Mouse (Mus musculus): ENCODE measurements at regions not wholly inside any gene's neighbourhood (a gene's known extent, or its start where the extent isn't known, plus 50 kb on each side); places are given as distances from the start of the nearest gene placed in this dataset.

GRCm38 (mm10) chr13:52037218-52037617, 190.7 kb downstream of the Gadd45g start:
- no peak overlapping the region for H3K9ac ChIP-seq (ENCODE audit: low read depth, low read length)
- no peak overlapping the region for H3K4me2 ChIP-seq (ENCODE audit: low read length)
- peaks cover 22% of the 10 kb centered on the region for H3K4me1 ChIP-seq (ENCODE audit: control insufficient read depth, insufficient read depth, low read depth, low read length)
- H3K27ac ChIP-seq (ENCODE audit: low read depth, low read length): no peak overlapping the region
- 44% methylated on average over 13 of the region's 13 CpGs for WGBS
- H3K4me3 ChIP-seq (ENCODE audit: low read length): no peak overlapping the region
- no peaks in the 10 kb centered on the region for H3K36me3 ChIP-seq (ENCODE audit: control insufficient read depth, insufficient read depth, low read length)
- no peaks in the 10 kb centered on the region for H3K27me3 ChIP-seq (replicated peaks; ENCODE audit: control insufficient read depth, insufficient read depth, low read length)
- ATAC-seq: no peak
- H3K9me3 ChIP-seq (ENCODE audit: control insufficient read depth, low read length): no peaks in the 10 kb centered on the region

GRCm38 (mm10) chr13:52041467-52042421, 195.3 kb downstream of the Gadd45g start:
- Histone ChIP-seq H3K9ac (ENCODE audit: low read depth, low read length) (no peak overlapping the region), H3K4me1 (ENCODE audit: control insufficient read depth, insufficient read depth, low read depth, low read length) (peaks cover 26% of the 10 kb centered on the region), H3K9me3 (ENCODE audit: control insufficient read depth, low read length) (no peaks in the 10 kb centered on the region), H3K4me3 (ENCODE audit: low read length) (no peak overlapping the region), H3K27me3 (replicated peaks; ENCODE audit: control insufficient read depth, insufficient read depth, low read length) (no peaks in the 10 kb centered on the region), H3K4me2 (ENCODE audit: low read length) (peak overlapping the region; percentile 6; the same call in 1 of the 2 replicates), H3K36me3 (ENCODE audit: control insufficient read depth, insufficient read depth, low read length) (no peaks in the 10 kb centered on the region), H3K27ac (ENCODE audit: low read depth, low read length) (peak overlapping the region; percentile 41)
- 29% methylated on average over 15 of the region's 15 CpGs for WGBS
- ATAC-seq: peak; percentile 54

- no peak overlapping the region for H3K4me3 ChIP-seq (ENCODE audit: low read length)
- no peak overlapping the region for H3K27ac ChIP-seq (ENCODE audit: low read depth, low read length)
- 98% methylated on average over 3 of the region's 3 CpGs for WGBS
- peaks cover 21% of the 10 kb centered on the region for H3K4me1 ChIP-seq (ENCODE audit: control insufficient read depth, insufficient read depth, low read depth, low read length)
- no peaks in the 10 kb centered on the region for H3K36me3 ChIP-seq (ENCODE audit: control insufficient read depth, insufficient read depth, low read length)
- H3K9ac ChIP-seq (ENCODE audit: low read depth, low read length): no peak overlapping the region
- no peak for ATAC-seq
- no peaks in the 10 kb centered on the region for H3K27me3 ChIP-seq (replicated peaks; ENCODE audit: control insufficient read depth, insufficient read depth, low read length)
- no peak overlapping the region for H3K4me2 ChIP-seq (ENCODE audit: low read length)
- no peaks in the 10 kb centered on the region for H3K9me3 ChIP-seq (ENCODE audit: control insufficient read depth, low read length)
Observed at GRCm38 (mm10) chr13:52042867-52043266, 196.4 kb downstream of the Gadd45g start.

GRCm38 (mm10) chr13:52043916-52044315, 197.4 kb downstream of the Gadd45g start:
- Histone ChIP-seq H3K4me2 (ENCODE audit: low read length) (no peak overlapping the region), H3K27me3 (replicated peaks; ENCODE audit: control insufficient read depth, insufficient read depth, low read length) (no peaks in the 10 kb centered on the region), H3K36me3 (ENCODE audit: control insufficient read depth, insufficient read depth, low read length) (no peaks in the 10 kb centered on the region), H3K9me3 (ENCODE audit: control insufficient read depth, low read length) (no peaks in the 10 kb centered on the region), H3K9ac (ENCODE audit: low read depth, low read length) (no peak overlapping the region), H3K27ac (ENCODE audit: low read depth, low read length) (no peak overlapping the region), H3K4me3 (ENCODE audit: low read length) (no peak overlapping the region), H3K4me1 (ENCODE audit: control insufficient read depth, insufficient read depth, low read depth, low read length) (peaks cover 21% of the 10 kb centered on the region)
- WGBS: 90% methylated on average over 3 of the region's 3 CpGs
- ATAC-seq: no peak

GRCm38 (mm10) chr13:52045349-52045748, 198.9 kb downstream of the Gadd45g start:
- H3K4me2 ChIP-seq (ENCODE audit: low read length): no peak overlapping the region
- H3K9ac ChIP-seq (ENCODE audit: low read depth, low read length): no peak overlapping the region
- H3K4me1 ChIP-seq (ENCODE audit: control insufficient read depth, insufficient read depth, low read depth, low read length): peaks cover 21% of the 10 kb centered on the region
- H3K27me3 ChIP-seq (replicated peaks; ENCODE audit: control insufficient read depth, insufficient read depth, low read length): no peaks in the 10 kb centered on the region
- no peak overlapping the region for H3K4me3 ChIP-seq (ENCODE audit: low read length)
- H3K36me3 ChIP-seq (ENCODE audit: control insufficient read depth, insufficient read depth, low read length): no peaks in the 10 kb centered on the region
- WGBS: 60% methylated on average over 3 of the region's 3 CpGs
- no peak for ATAC-seq
- H3K9me3 ChIP-seq (ENCODE audit: control insufficient read depth, low read length): no peaks in the 10 kb centered on the region
- H3K27ac ChIP-seq (ENCODE audit: low read depth, low read length): no peak overlapping the region

GRCm38 (mm10) chr13:52046020-52046419, 199.5 kb downstream of the Gadd45g start:
- Histone ChIP-seq H3K4me1 (ENCODE audit: control insufficient read depth, insufficient read depth, low read depth, low read length) (peaks cover 21% of the 10 kb centered on the region), H3K9me3 (ENCODE audit: control insufficient read depth, low read length) (no peaks in the 10 kb centered on the region), H3K27ac (ENCODE audit: low read depth, low read length) (peak overlapping the region; percentile 7; the same call in 1 of the 2 replicates), H3K4me2 (ENCODE audit: low read length) (no peak overlapping the region), H3K27me3 (replicated peaks; ENCODE audit: control insufficient read depth, insufficient read depth, low read length) (no peaks in the 10 kb centered on the region), H3K4me3 (ENCODE audit: low read length) (no peak overlapping the region), H3K9ac (ENCODE audit: low read depth, low read length) (no peak overlapping the region), H3K36me3 (ENCODE audit: control insufficient read depth, insufficient read depth, low read length) (no peaks in the 10 kb centered on the region)
- ATAC-seq: peak; percentile 61
- 46% methylated on average over 5 of the region's 5 CpGs for WGBS

GRCm38 (mm10) chr13:52046700-52047099, 200.2 kb downstream of the Gadd45g start:
- 51% methylated on average over 11 of the region's 11 CpGs for WGBS
- Histone ChIP-seq H3K4me3 (ENCODE audit: low read length) (no peak overlapping the region), H3K9me3 (ENCODE audit: control insufficient read depth, low read length) (no peaks in the 10 kb centered on the region), H3K9ac (ENCODE audit: low read depth, low read length) (no peak overlapping the region), H3K36me3 (ENCODE audit: control insufficient read depth, insufficient read depth, low read length) (no peaks in the 10 kb centered on the region), H3K4me1 (ENCODE audit: control insufficient read depth, insufficient read depth, low read depth, low read length) (peaks cover 18% of the 10 kb centered on the region), H3K27ac (ENCODE audit: low read depth, low read length) (0 out of 2 replicates have a peak overlapping the region, but pooled peaks have one; percentile 16), H3K27me3 (replicated peaks; ENCODE audit: control insufficient read depth, insufficient read depth, low read length) (no peaks in the 10 kb centered on the region), H3K4me2 (ENCODE audit: low read length) (no peak overlapping the region)
- ATAC-seq: no peak

- peak; percentile 55; the same call in 1 of the 2 replicates for ATAC-seq
- 63% methylated on average over 6 of the region's 6 CpGs for WGBS
- H3K27ac ChIP-seq (ENCODE audit: low read depth, low read length): no peak overlapping the region
- peaks cover 10% of the 10 kb centered on the region for H3K4me1 ChIP-seq (ENCODE audit: control insufficient read depth, insufficient read depth, low read depth, low read length)
- no peaks in the 10 kb centered on the region for H3K27me3 ChIP-seq (replicated peaks; ENCODE audit: control insufficient read depth, insufficient read depth, low read length)
- no peak overlapping the region for H3K4me3 ChIP-seq (ENCODE audit: low read length)
- no peak overlapping the region for H3K9ac ChIP-seq (ENCODE audit: low read depth, low read length)
- no peaks in the 10 kb centered on the region for H3K9me3 ChIP-seq (ENCODE audit: control insufficient read depth, low read length)
- H3K4me2 ChIP-seq (ENCODE audit: low read length): no peak overlapping the region
- no peaks in the 10 kb centered on the region for H3K36me3 ChIP-seq (ENCODE audit: control insufficient read depth, insufficient read depth, low read length)
Observed at GRCm38 (mm10) chr13:52047937-52048336, 201.5 kb downstream of the Gadd45g start.

- Histone ChIP-seq H3K27ac (ENCODE audit: low read depth, low read length) (no peak overlapping the region), H3K36me3 (ENCODE audit: control insufficient read depth, insufficient read depth, low read length) (no peaks in the 10 kb centered on the region), H3K4me1 (ENCODE audit: control insufficient read depth, insufficient read depth, low read depth, low read length) (peaks cover 10% of the 10 kb centered on the region), H3K9me3 (ENCODE audit: control insufficient read depth, low read length) (no peaks in the 10 kb centered on the region), H3K9ac (ENCODE audit: low read depth, low read length) (no peak overlapping the region), H3K4me2 (ENCODE audit: low read length) (no peak overlapping the region), H3K4me3 (ENCODE audit: low read length) (no peak overlapping the region), H3K27me3 (replicated peaks; ENCODE audit: control insufficient read depth, insufficient read depth, low read length) (no peaks in the 10 kb centered on the region)
- 86% methylated on average over 3 of the region's 3 CpGs for WGBS
- ATAC-seq: 0 out of 2 replicates have a peak, but pooled peaks have one; percentile 26
Observed at GRCm38 (mm10) chr13:52048777-52049176, 202.3 kb downstream of the Gadd45g start.

Measured in hindbrain, embryonic 16.5 days (tissue).